In genomic region chr19:42182673-42183072, GRCm38 (mm10) we compare ENCODE assay signal across 14 mouse cellular contexts. TPM values are rescaled to one million over a fixed set of nuclear protein-coding genes. Genes with fewer than 3 reads are reported as not detected.
DNase-seq lines count a peak whose midpoint lies in the region; ATAC-seq and TF ChIP-seq lines count a peak whose summit lies in the region.
"Had no signal": no experiment of that assay in that cellular context is flagged by ENCODE, and none has a peak within 500 bp of the region (broad histone marks: within the 10 kb centered on the region; RNA-seq: fewer than 3 reads in every experiment).

No protein-coding gene starts in this region.

- H3K4me2 ChIP-seq in midbrain, embryonic 14.5 days (ENCODE audit: low read length) = no peak overlapping the region
- H3K4me2 ChIP-seq in midbrain, embryonic 16.5 days (ENCODE audit: low read length) = no peak overlapping the region
- H3K4me2 ChIP-seq: forebrain, embryonic 13.5 days; neural tube, embryonic 15.5 days; stomach, embryonic 15.5 days had no signal

- no peak overlapping the region for H3K27ac ChIP-seq in heart, adult 2 months
- no peak overlapping the region for H3K27ac ChIP-seq in midbrain, embryonic 14.5 days (replicated peaks; ENCODE audit: low read depth, low read length)
- H3K27ac ChIP-seq in midbrain, embryonic 16.5 days (ENCODE audit: low read length) = no peak overlapping the region
- H3K27ac ChIP-seq: forebrain, embryonic 13.5 days; macrophage; neural tube, embryonic 15.5 days; stomach, embryonic 15.5 days had no signal

- DNase-seq in heart, adult 2 months = no peak
- no peak for DNase-seq in heart, postnatal 25 days (ENCODE audit: low spot score)
- peak; percentile 49 for DNase-seq in midbrain, embryonic 14.5 days
- DNase-seq in R1 (ENCODE audit: low read depth, low spot score) = peak; percentile 64
- DNase-seq in retina, embryonic 14.5 days (ENCODE audit: low spot score) = peak; percentile 37
- no peak for DNase-seq in left cerebral cortex, postnatal 4 days
- no peak for DNase-seq in gastrocnemius, postnatal 4 days (ENCODE audit: low spot score in 2 of 2)
- DNase-seq: heart, postnatal 14 days had no signal

- no peaks in the 10 kb centered on the region for H3K36me3 ChIP-seq in heart, adult 2 months (ENCODE audit: control insufficient read depth, insufficient read depth, low read length)
- H3K36me3 ChIP-seq in midbrain, embryonic 14.5 days (ENCODE audit: control insufficient read depth, insufficient read depth, low read length) = peaks cover 72% of the 10 kb centered on the region
- peaks cover 19% of the 10 kb centered on the region; the same call in 1 of the 2 replicates for H3K36me3 ChIP-seq in midbrain, embryonic 16.5 days (ENCODE audit: control insufficient read depth, insufficient read depth, low read length)

- no peak overlapping the region for H3K4me3 ChIP-seq in heart, adult 2 months
- H3K4me3 ChIP-seq in midbrain, embryonic 14.5 days (replicated peaks; ENCODE audit: low read depth, low read length) = no peak overlapping the region
- no peak overlapping the region for H3K4me3 ChIP-seq in midbrain, embryonic 16.5 days (ENCODE audit: low read depth, low read length)
- H3K4me3 ChIP-seq: forebrain, embryonic 13.5 days; neural tube, embryonic 15.5 days; stomach, embryonic 15.5 days had no signal

- TF ChIP-seq EP300 in heart, adult 2 months (IDR thresholded peaks at IDR 0.05; ENCODE audit: insufficient read depth, low read depth, low read length) = no peak

- H3K9me3 ChIP-seq in midbrain, embryonic 14.5 days (ENCODE audit: control insufficient read depth, low read length) = no peaks in the 10 kb centered on the region
- H3K9me3 ChIP-seq in midbrain, embryonic 16.5 days (replicated peaks; ENCODE audit: control insufficient read depth, low read length, poor library complexity, severe bottlenecking) = no peaks in the 10 kb centered on the region
- H3K9me3 ChIP-seq: forebrain, embryonic 13.5 days; neural tube, embryonic 15.5 days; stomach, embryonic 15.5 days had no signal

- TF ChIP-seq POLR2A in heart, adult 2 months (IDR thresholded peaks at IDR 0.05; ENCODE audit: insufficient read depth, low read depth, low read length) = no peak

- intact Hi-C loops in heart, adult 2 months (cut with DNase I) = loop anchor here (10.0 kb wide), 1 partner anchor 252 kb away; the partner anchor contains the start of gene Crtac1
- intact Hi-C loops in heart, postnatal 25 days (cut with DNase I) = no loop called here
- intact Hi-C loops in left cerebral cortex, postnatal 4 days (cut with DNase I) = no loop called here

- no peaks in the 10 kb centered on the region for H3K27me3 ChIP-seq in heart, adult 2 months (ENCODE audit: control insufficient read depth, insufficient read depth, low read length)
- H3K27me3 ChIP-seq in midbrain, embryonic 14.5 days (ENCODE audit: control insufficient read depth, insufficient read depth, low read length) = no peaks in the 10 kb centered on the region
- H3K27me3 ChIP-seq in midbrain, embryonic 16.5 days (ENCODE audit: control insufficient read depth, insufficient read depth, low read depth, low read length) = no peaks in the 10 kb centered on the region
- H3K27me3 ChIP-seq: forebrain, embryonic 13.5 days; neural tube, embryonic 15.5 days; stomach, embryonic 15.5 days had no signal

- no peak for ATAC-seq in midbrain, embryonic 14.5 days (ENCODE audit: low FRiP score, low TSS enrichment)
- no peak for ATAC-seq in midbrain, embryonic 16.5 days
- ATAC-seq: forebrain, embryonic 13.5 days had no signal

- 67% methylated on average over 6 of the region's 6 CpGs for WGBS in heart, adult 2 months
- WGBS in midbrain, embryonic 14.5 days = 63% methylated on average over 6 of the region's 6 CpGs
- WGBS in midbrain, embryonic 16.5 days = 69% methylated on average over 6 of the region's 6 CpGs

- no peaks in the 10 kb centered on the region for H3K79me2 ChIP-seq in heart, adult 2 months (replicated peaks; ENCODE audit: control insufficient read depth, insufficient read depth, low read length)

- H3K4me1 ChIP-seq in heart, adult 2 months (ENCODE audit: control insufficient read depth, insufficient read depth, low read length) = no peaks in the 10 kb centered on the region
- H3K4me1 ChIP-seq in midbrain, embryonic 14.5 days (ENCODE audit: control insufficient read depth, insufficient read depth, low read length) = no peaks in the 10 kb centered on the region
- no peaks in the 10 kb centered on the region for H3K4me1 ChIP-seq in midbrain, embryonic 16.5 days (ENCODE audit: control insufficient read depth, insufficient read depth, low read length)
- H3K4me1 ChIP-seq: forebrain, embryonic 13.5 days; neural tube, embryonic 15.5 days; stomach, embryonic 15.5 days had no signal

- H3K9ac ChIP-seq in heart, adult 2 months (ENCODE audit: low read depth, low read length) = no peak overlapping the region
- no peak overlapping the region for H3K9ac ChIP-seq in midbrain, embryonic 14.5 days (replicated peaks; ENCODE audit: low read length)
- H3K9ac ChIP-seq in midbrain, embryonic 16.5 days (ENCODE audit: low read depth, low read length) = no peak overlapping the region
- H3K9ac ChIP-seq: forebrain, embryonic 13.5 days; neural tube, embryonic 15.5 days; stomach, embryonic 15.5 days had no signal

- TF ChIP-seq CTCF in heart, adult 2 months (IDR thresholded peaks at IDR 0.05) = peak; percentile 61

RNA-seq across cellular contexts. Expression of gene Zfyve27, which starts 18.9 kb away (rescaled TPM):
- 10 to 100 TPM; 20.2 to 20.3 TPM for total RNA-seq in heart, adult 2 months (2021)
- polyA plus RNA-seq in heart, adult 2 months (2012; rRNA removed) = 27.6 and 33.6 TPM in 2 replicates
- 10 to 100 TPM; 18.3 to 23.0 TPM for total RNA-seq in heart, postnatal 25 days (2021)
- polyA plus RNA-seq in midbrain, embryonic 14.5 days (2014; fragmentation: Nextera tagmentation; extraction: Ambion mirVana) = 35.5 and 46.2 TPM in 2 replicates
- 64.9 and 65.7 TPM in 2 replicates for polyA plus RNA-seq in midbrain, embryonic 16.5 days (2015; fragmentation: Nextera tagmentation; extraction: Ambion mirVana)
- total RNA-seq in left cerebral cortex, postnatal 4 days (2021) = 10 to 100 TPM; 94.5 to 96.4 TPM
- total RNA-seq in gastrocnemius, postnatal 4 days (2021) = 10 to 100 TPM; 18.6 to 22.3 TPM

RNA-seq across cellular contexts. Expression of gene Sfrp5, which starts 19.4 kb away (rescaled TPM):
- total RNA-seq in heart, adult 2 months (2021) = 1 to 10 TPM; 4.7 to 5.9 TPM
- polyA plus RNA-seq in heart, adult 2 months (2012; rRNA removed) = 11.6 and 19.0 TPM in 2 replicates
- 1 to 10 TPM; 5.3 to 7.9 TPM for total RNA-seq in heart, postnatal 25 days (2021)
- polyA plus RNA-seq in midbrain, embryonic 14.5 days (2014; fragmentation: Nextera tagmentation; extraction: Ambion mirVana) = 0.68 and 0.82 TPM in 2 replicates
- polyA plus RNA-seq in midbrain, embryonic 16.5 days (2015; fragmentation: Nextera tagmentation; extraction: Ambion mirVana) = 1.4 and 2.1 TPM in 2 replicates
- 1 to 10 TPM in 1 of 2 experiments, under 1 TPM in 1; 0.92 to 1.6 TPM for total RNA-seq in left cerebral cortex, postnatal 4 days (2021)
- total RNA-seq in gastrocnemius, postnatal 4 days (2021) = 1 to 10 TPM; 4.5 to 4.8 TPM
- total RNA-seq: layer of hippocampus, postnatal 25 days had no signal
- polyA plus RNA-seq: forebrain, embryonic 13.5 days had no signal

RNA-seq across cellular contexts. Expression of gene Marveld1, which starts 35.5 kb away (rescaled TPM):
- 10 to 100 TPM; 21.1 to 21.9 TPM for total RNA-seq in heart, adult 2 months (2021)
- 55.0 and 61.4 TPM in 2 replicates for polyA plus RNA-seq in heart, adult 2 months (2012; rRNA removed)
- total RNA-seq in heart, postnatal 25 days (2021) = 10 to 100 TPM; 20.9 to 24.3 TPM
- polyA plus RNA-seq in midbrain, embryonic 14.5 days (2014; fragmentation: Nextera tagmentation; extraction: Ambion mirVana) = 1.5 and 1.8 TPM in 2 replicates
- polyA plus RNA-seq in midbrain, embryonic 16.5 days (2015; fragmentation: Nextera tagmentation; extraction: Ambion mirVana) = 1.4 and 1.8 TPM in 2 replicates
- 10 to 100 TPM; 12.5 to 14.7 TPM for total RNA-seq in left cerebral cortex, postnatal 4 days (2021)
- 10 to 100 TPM; 33.7 to 34.8 TPM for total RNA-seq in gastrocnemius, postnatal 4 days (2021)

RNA-seq across cellular contexts. Expression of gene Avpi1, which starts 53.8 kb away (rescaled TPM):
- total RNA-seq in heart, adult 2 months (2021) = 10 to 100 TPM; 10.0 to 14.4 TPM
- polyA plus RNA-seq in heart, adult 2 months (2012; rRNA removed) = 9.9 and 13.1 TPM in 2 replicates
- 10 to 100 TPM in 1 of 2 experiments, 1 to 10 TPM in 1; 9.7 to 14.5 TPM for total RNA-seq in heart, postnatal 25 days (2021)
- 5.8 and 6.0 TPM in 2 replicates for polyA plus RNA-seq in midbrain, embryonic 14.5 days (2014; fragmentation: Nextera tagmentation; extraction: Ambion mirVana)
- polyA plus RNA-seq in midbrain, embryonic 16.5 days (2015; fragmentation: Nextera tagmentation; extraction: Ambion mirVana) = 4.9 and 8.3 TPM in 2 replicates
- 1 to 10 TPM; 7.4 to 8.5 TPM for total RNA-seq in left cerebral cortex, postnatal 4 days (2021)
- 10 to 100 TPM; 11.5 to 11.8 TPM for total RNA-seq in gastrocnemius, postnatal 4 days (2021)

Comparison
In these comparisons a context has a peak if more than half of its experiments do, and no peak if none do; other contexts are left out.
1. DNase-seq: peak in midbrain, embryonic 14.5 days (single experiment), R1 (single experiment) and retina, embryonic 14.5 days (single experiment); none in heart, adult 2 months (0 of 2), heart, postnatal 25 days (single experiment), left cerebral cortex, postnatal 4 days (single experiment) and gastrocnemius, postnatal 4 days (0 of 2).